Mouse (Mus musculus): ENCODE measurements around the gene Nos2. TPM values are rescaled to one million over a fixed set of nuclear protein-coding genes. Genes with fewer than 3 reads are reported as not detected.

Nos2 gene
- polyA plus RNA-seq, 1 experiment from 2014 or later: 0.93 TPM

Other genes with a start within 250 kb of the Nos2 start
- gene Nlk, start 223.4 kb upstream of the Nos2 start, polyA plus RNA-seq (2016; fragmentation: Nextera tagmentation; extraction: Ambion mirVana): 25.4 and 26.0 TPM in 2 replicates
- gene Ccnq, start 169.1 kb upstream of the Nos2 start, polyA plus RNA-seq (2016; fragmentation: Nextera tagmentation; extraction: Ambion mirVana): 31.0 and 35.6 TPM in 2 replicates
- 17.0 and 17.3 TPM in 2 replicates for gene Lyrm9, start 94.2 kb upstream of the Nos2 start, polyA plus RNA-seq (2016; fragmentation: Nextera tagmentation; extraction: Ambion mirVana)
- 6.0 and 8.2 TPM in 2 replicates for gene Lgals9, start 64.2 kb downstream of the Nos2 start, polyA plus RNA-seq (2016; fragmentation: Nextera tagmentation; extraction: Ambion mirVana)
- 3.7 and 4.3 TPM in 2 replicates for gene Ksr1, start 225.6 kb downstream of the Nos2 start, polyA plus RNA-seq (2016; fragmentation: Nextera tagmentation; extraction: Ambion mirVana)